Mouse (Mus musculus): ENCODE measurements around the gene 4931406C07Rik. TPM values are rescaled to one million over a fixed set of nuclear protein-coding genes. Genes with fewer than 3 reads are reported as not detected.
"Not testable (repeated sequence)": the region's sequence is repeated elsewhere in the genome, so short reads cannot be mapped to it uniquely, and the experiment has no call there.

4931406C07Rik gene
- total RNA-seq (2014; fragmentation: Nextera tagmentation) (26.9 and 28.0 TPM in 2 replicates), total RNA-seq (2017) (10.0 and 12.8 TPM in 2 replicates), polyA plus RNA-seq (2012) (1.6 and 1.8 TPM in 2 replicates)

DNA sequence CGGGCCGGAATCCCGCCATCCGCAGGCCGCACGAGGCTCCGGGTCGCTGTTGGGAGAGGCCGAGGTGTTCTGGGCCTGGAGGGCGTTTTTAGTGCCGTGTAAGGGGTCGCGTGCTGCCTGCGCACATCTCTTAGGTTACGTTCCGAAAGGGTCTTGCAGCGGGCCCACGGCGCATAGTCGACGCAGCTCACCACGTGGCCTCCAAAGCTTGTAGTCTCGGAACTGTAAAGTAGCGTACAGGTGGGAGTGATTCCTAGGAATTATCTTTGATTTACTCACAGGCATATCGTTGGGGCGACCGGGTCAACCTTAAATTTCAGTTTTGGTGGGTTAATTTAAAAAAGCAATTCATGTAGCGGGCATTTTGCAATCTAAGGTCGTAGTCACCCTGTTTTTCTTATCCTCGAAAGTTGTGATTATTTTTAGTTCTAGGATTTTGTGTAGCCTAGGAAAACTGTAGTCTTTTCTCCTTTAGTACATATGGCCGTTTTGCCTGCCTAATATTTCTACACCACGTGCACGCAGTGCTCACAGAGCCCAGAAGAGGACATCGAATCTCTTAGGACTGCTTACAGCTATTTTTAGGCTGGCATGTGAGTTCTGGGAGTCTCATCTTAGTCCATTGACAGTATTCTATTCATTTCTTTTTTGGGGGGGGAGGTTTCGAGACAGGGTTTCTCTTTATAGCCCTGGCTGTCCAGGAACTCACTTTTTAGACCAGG lies at the start of gene 4931406C07Rik:
Gene 4931406C07Rik, minus strand, starts transcription at position 51 of the 722 bp plus-strand sequence.
- TF ChIP-seq GATA1 (IDR thresholded peaks at IDR 0.05; ENCODE audit: borderline replicate concordance, low read length): no peak
- TF ChIP-seq CTCF (IDR thresholded peaks at IDR 0.05; ENCODE audit: low read depth, low read length): no peak
- no peak for TF ChIP-seq TAL1 (conservative IDR thresholded peaks at IDR 0.05; ENCODE audit: low read depth, low read length)
- no peak for TF ChIP-seq GATA2 (IDR thresholded peaks at IDR 0.05; ENCODE audit: borderline replicate concordance, low read depth, low read length)
- no peak for TF ChIP-seq POLR2AphosphoS5 (IDR thresholded peaks at IDR 0.05; ENCODE audit: insufficient replicate concordance, low read depth, low read length)

DNA sequence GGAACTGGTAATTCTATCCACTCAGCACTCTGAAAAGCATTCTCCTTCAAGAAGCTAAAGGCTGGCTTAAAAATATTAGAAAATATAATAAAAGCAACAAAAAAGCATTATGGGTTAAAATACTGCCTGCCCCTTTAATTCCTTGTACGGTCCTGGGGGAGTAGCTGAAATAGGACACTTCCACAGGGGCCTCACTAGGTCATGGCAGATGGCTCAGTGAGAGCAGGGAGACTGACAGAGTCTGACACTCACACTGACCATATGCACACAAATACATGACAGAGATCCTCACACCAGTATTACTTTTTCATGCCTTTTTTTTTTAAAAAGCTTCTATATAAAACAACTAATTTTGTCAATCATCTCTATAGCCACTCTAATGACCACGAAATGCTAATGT lies 43.7 kb upstream of the 4931406C07Rik start:
- Histone ChIP-seq H3K27me3 (ENCODE audit: insufficient read depth, low read length) (no peaks in the 10 kb centered on the region), H3K4me1 (ENCODE audit: insufficient read depth, low read depth, low read length) (peaks cover 12% of the 10 kb centered on the region), H3K36me3 (replicated peaks) (peaks cover 85% of the 10 kb centered on the region), H3K4me3 (ENCODE audit: low read depth, low read length) (no peak overlapping the region), H3K9me3 (replicated peaks) (no peaks in the 10 kb centered on the region)
- DNase-seq (ENCODE audit: low spot score) (no peak), ATAC-seq (ENCODE audit: extremely low read depth, insufficient number of reproducible peaks, low FRiP score, poor library complexity, severe bottlenecking) (no peak)
- TF ChIP-seq TAL1 (conservative IDR thresholded peaks at IDR 0.05; ENCODE audit: low read depth, low read length) (no peak), GATA1 (IDR thresholded peaks at IDR 0.05; ENCODE audit: borderline replicate concordance, low read length) (no peak), CTCF (IDR thresholded peaks at IDR 0.05; ENCODE audit: low read depth, low read length) (no peak), GATA2 (IDR thresholded peaks at IDR 0.05; ENCODE audit: borderline replicate concordance, low read depth, low read length) (no peak), POLR2AphosphoS5 (IDR thresholded peaks at IDR 0.05; ENCODE audit: insufficient replicate concordance, low read depth, low read length) (no peak)

More for the DNA sequence above, at the start of gene 4931406C07Rik:
- Histone ChIP-seq H3K36me3 (replicated peaks) (peaks cover 34% of the 10 kb centered on the region), H3K9me3 (replicated peaks) (no peaks in the 10 kb centered on the region), H3K4me1 (ENCODE audit: insufficient read depth, low read depth, low read length) (peaks cover 49% of the 10 kb centered on the region), H3K27me3 (ENCODE audit: insufficient read depth, low read length) (no peaks in the 10 kb centered on the region), H3K4me3 (ENCODE audit: low read depth, low read length) (peak within 1 kb of the TSS; percentile 93)
- DNase-seq (ENCODE audit: low spot score): peak; percentile 13
- no peak for ATAC-seq (ENCODE audit: extremely low read depth, insufficient number of reproducible peaks, low FRiP score, poor library complexity, severe bottlenecking)

DNA sequence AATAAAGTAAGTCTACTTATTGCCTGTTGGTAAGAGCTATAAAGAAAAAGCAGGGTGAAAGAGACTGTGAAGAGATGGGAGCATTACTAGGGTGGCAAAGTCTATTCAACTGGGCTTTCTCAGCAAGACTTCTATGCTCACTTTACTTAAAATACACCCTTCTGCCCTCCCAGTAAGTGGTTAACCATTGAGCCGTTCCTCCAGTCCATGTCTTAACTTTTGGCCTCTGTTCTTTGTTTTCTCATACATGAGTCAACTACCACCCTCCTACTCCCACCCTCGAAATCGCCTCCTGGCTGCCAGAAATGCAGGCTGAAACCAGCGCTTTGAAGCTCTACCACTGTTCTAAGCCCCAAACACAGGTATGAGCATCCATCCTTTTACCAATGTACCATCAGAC lies 31.5 kb upstream of the 4931406C07Rik start:
- no peak for DNase-seq (ENCODE audit: low spot score)
- Histone ChIP-seq H3K27me3 (ENCODE audit: insufficient read depth, low read length) (no peaks in the 10 kb centered on the region), H3K4me3 (ENCODE audit: low read depth, low read length) (no peak overlapping the region), H3K36me3 (replicated peaks) (peaks cover 93% of the 10 kb centered on the region), H3K9me3 (replicated peaks) (no peaks in the 10 kb centered on the region), H3K4me1 (ENCODE audit: insufficient read depth, low read depth, low read length) (no peaks in the 10 kb centered on the region; the same call in 1 of the 2 replicates)
- TF ChIP-seq CTCF (IDR thresholded peaks at IDR 0.05; ENCODE audit: low read depth, low read length) (no peak), TAL1 (conservative IDR thresholded peaks at IDR 0.05; ENCODE audit: low read depth, low read length) (no peak), GATA2 (IDR thresholded peaks at IDR 0.05; ENCODE audit: borderline replicate concordance, low read depth, low read length) (no peak)
- ATAC-seq (ENCODE audit: extremely low read depth, insufficient number of reproducible peaks, low FRiP score, poor library complexity, severe bottlenecking): no peak

DNA sequence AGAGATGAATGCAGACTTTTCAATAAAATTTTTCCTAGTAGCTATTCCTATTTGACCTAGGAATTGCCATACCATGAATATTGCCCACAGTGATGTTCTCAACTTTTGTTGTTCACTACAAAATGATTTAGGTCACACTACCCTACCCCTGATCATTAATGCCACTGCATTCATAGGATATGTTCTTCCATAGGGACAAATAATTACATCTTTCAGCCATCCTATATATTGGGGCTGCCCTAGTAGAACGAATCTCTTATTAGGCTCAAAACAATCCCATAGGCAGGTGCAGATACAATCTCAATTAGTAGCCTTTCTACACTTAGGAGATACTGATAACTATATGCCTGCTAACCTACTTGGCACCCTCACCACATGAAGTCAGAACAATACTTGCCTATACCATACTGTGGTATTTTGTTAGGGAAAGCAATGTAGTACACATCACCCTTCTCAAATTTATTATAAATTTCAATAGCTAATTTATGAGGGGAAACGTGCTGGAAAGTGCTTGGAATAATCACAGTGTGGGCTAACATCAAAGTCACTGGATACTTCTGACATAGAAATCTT lies 12.0 kb upstream of the 4931406C07Rik start:
- Histone ChIP-seq H3K4me1 (ENCODE audit: insufficient read depth, low read depth, low read length) (peaks cover under 1% of the 10 kb centered on the region; the same call in 1 of the 2 replicates), H3K27me3 (ENCODE audit: insufficient read depth, low read length) (no peaks in the 10 kb centered on the region), H3K9me3 (replicated peaks) (no peaks in the 10 kb centered on the region), H3K36me3 (replicated peaks) (peaks cover 73% of the 10 kb centered on the region), H3K4me3 (ENCODE audit: low read depth, low read length) (no peak overlapping the region)
- TF ChIP-seq CTCF (IDR thresholded peaks at IDR 0.05; ENCODE audit: low read depth, low read length): no peak
- no peak for TF ChIP-seq GATA1 (IDR thresholded peaks at IDR 0.05; ENCODE audit: borderline replicate concordance, low read length)
- no peak for DNase-seq (ENCODE audit: low spot score)
- ATAC-seq (ENCODE audit: extremely low read depth, insufficient number of reproducible peaks, low FRiP score, poor library complexity, severe bottlenecking): 0 out of 2 replicates have a peak, but pooled peaks have one; percentile 6

DNA sequence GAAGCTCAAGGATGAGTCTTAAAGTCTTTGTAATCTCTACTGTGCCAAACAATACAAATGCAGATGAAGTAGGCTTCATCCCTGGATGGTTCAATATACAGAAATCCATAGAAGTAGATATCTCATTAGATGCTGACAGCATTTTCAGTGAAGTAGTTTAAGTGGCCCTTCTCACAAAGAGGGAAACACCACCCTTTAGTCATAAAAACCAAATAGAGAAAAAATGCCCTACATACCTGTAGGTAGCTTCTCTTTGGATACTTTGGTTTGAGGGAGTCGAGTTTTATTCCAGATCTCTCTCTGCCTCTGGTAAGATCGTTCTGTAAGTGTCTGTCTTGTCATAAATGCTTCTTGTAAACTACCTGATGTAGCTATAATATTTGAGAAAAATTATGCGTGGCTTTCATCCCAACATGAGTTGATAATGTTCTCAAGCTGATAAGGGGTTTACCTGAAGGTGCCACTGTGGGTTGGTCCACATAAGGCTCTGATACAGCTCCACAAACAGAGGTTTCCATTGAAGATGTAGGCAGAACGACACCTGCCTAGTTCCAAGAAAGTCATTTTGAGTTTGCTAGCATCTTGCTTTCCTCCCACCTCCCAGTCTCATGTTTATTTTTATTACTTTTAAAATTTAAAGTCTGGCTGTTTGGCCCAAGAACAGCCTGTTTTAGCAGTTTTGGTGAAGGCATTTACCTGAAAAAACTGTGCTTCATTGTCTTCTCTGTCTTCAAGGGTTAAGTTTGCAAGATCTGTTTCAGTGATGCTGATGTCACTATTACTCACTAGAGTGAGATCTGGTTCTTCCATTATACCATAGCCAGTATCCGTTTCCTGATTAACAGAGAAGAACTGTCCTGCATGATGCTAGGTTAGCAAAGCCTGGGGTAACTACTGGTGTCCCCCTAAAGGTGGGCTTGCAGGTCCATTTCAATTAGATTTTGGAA lies 11.2 kb upstream of the 4931406C07Rik start:
- no peaks in the 10 kb centered on the region for H3K27me3 ChIP-seq (ENCODE audit: insufficient read depth, low read length)
- H3K36me3 ChIP-seq (replicated peaks): peaks cover 72% of the 10 kb centered on the region
- no peak for TF ChIP-seq CTCF (IDR thresholded peaks at IDR 0.05; ENCODE audit: low read depth, low read length)
- TF ChIP-seq TAL1 (conservative IDR thresholded peaks at IDR 0.05; ENCODE audit: low read depth, low read length): no peak
- TF ChIP-seq POLR2AphosphoS5 (IDR thresholded peaks at IDR 0.05; ENCODE audit: insufficient replicate concordance, low read depth, low read length): no peak
- TF ChIP-seq GATA2 (IDR thresholded peaks at IDR 0.05; ENCODE audit: borderline replicate concordance, low read depth, low read length): no peak
- no peak for TF ChIP-seq GATA1 (IDR thresholded peaks at IDR 0.05; ENCODE audit: borderline replicate concordance, low read length)
- no peak overlapping the region for H3K4me3 ChIP-seq (ENCODE audit: low read depth, low read length)
- DNase-seq (ENCODE audit: low spot score) (no peak), ATAC-seq (ENCODE audit: extremely low read depth, insufficient number of reproducible peaks, low FRiP score, poor library complexity, severe bottlenecking) (0 out of 2 replicates have a peak, but pooled peaks have one; percentile 1)
- peaks cover 8% of the 10 kb centered on the region; the same call in 1 of the 2 replicates for H3K4me1 ChIP-seq (ENCODE audit: insufficient read depth, low read depth, low read length)
- no peaks in the 10 kb centered on the region for H3K9me3 ChIP-seq (replicated peaks)

DNA sequence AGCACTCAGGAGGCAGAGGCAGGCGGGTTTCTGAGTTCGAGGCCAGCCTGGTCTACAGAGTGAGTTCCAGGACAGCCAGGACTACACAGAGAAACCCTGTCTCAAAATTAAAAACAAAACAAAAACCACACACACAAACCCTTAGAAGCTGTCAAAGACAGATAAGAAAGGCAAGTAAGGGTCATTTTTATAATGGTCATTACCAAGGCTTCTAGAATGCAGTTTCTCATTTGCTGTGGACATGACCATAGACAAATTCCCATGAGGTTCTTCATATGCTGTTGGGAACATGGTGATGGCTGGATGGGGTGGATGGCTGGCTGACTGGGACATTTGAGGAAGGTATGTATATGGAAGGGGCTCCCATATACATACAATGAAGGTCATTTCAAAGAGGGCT lies 10.0 kb upstream of the 4931406C07Rik start:
- ATAC-seq (ENCODE audit: extremely low read depth, insufficient number of reproducible peaks, low FRiP score, poor library complexity, severe bottlenecking); DNase-seq (ENCODE audit: low spot score); H3K9me3 ChIP-seq (replicated peaks); H3K27me3 ChIP-seq (ENCODE audit: insufficient read depth, low read length); H3K4me3 ChIP-seq (ENCODE audit: low read depth, low read length): not testable (repeated sequence)
- H3K4me1 ChIP-seq (ENCODE audit: insufficient read depth, low read depth, low read length): peaks cover 18% of the 10 kb centered on the region; the same call in 1 of the 2 replicates
- peaks cover 68% of the 10 kb centered on the region for H3K36me3 ChIP-seq (replicated peaks)
